Mouse (Mus musculus) CD8-positive naive resting alpha-beta T cell, adult 57 days (primary cell): ENCODE data around the gene Mrpl46. TPM values are rescaled to one million over a fixed set of nuclear protein-coding genes. Genes with fewer than 3 reads are reported as not detected.

Experiments used
- total RNA-seq: library from RNA; stranded (reverse); gene quantifications from one replicate; pipeline ENCODE4 v1.2.4, GENCODE M21; 2023

Gene Mrpl46
- total RNA-seq, result 22.7 TPM

DNA sequence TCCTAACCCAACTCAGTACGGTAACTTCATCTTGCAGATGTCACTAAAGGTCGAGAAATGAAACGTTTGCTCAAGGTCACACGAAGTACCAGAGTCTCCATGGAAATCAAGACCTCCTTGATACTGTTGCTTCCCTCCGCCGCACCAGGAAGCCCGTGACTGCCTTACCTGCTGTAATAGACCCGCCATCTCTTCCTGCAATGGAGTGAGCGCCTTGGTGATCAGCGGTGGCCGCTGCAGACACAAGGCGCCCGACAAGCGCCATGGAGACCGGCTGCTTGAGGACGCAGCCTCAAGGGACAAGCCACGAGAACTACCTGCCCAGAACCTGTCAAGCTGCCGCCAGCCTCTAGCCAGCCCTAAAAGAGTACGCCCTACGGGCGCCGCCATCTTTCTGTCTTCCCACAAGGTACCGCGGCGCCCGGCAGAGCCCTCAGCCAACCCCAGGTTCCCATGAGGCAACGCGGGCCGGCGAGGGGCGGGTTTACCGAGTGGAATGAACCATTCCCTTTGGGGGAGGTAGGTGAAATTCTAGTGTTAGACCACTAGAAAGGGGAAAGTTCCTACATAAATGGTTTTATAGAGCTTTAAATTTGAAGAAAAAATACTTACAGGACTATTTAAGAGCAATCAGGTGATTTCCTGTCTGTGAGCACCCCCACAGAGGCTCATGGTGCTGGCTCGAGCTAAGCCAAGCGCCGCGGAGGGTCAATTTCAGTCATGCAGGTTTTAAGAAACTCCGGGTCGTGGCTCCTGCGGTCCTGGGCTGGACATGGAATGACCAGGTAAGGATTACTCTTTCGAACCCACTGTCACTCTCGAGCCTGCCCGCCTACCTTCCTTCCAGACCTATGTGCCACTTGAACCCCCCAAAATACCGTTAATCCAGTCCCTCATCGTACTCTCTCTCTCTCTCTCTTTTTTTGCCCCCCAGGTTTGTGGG is at the start of gene Mrpl46, which contains the start of gene Mrps11:
Mrpl46 (minus strand) TSS at position 893 of the 943 bp plus-strand sequence.
Mrps11 (plus strand) TSS at position 481 of the 943 bp plus-strand sequence.

GRCm38 (mm10) chr7:78737614-78738210 is 45.6 kb downstream of the Mrpl46 start, which contains the start of gene Ntrk3:
TSS of gene Ntrk3 (minus strand) at chr7:78738012.

Other genes starting within 250 kb of the Mrpl46 start
- gene Ntrk3, start 45.5 kb downstream of the Mrpl46 start, total RNA-seq, result 23.0 TPM
- gene Mrps11, start 412 bp downstream of the Mrpl46 start, total RNA-seq, result 26.7 TPM
- 17.5 TPM for gene Det1, start 63.7 kb upstream of the Mrpl46 start, total RNA-seq
- 29.3 TPM for gene Aen, start 112.3 kb upstream of the Mrpl46 start, total RNA-seq
- 14.1 TPM for gene Isg20, start 129.9 kb upstream of the Mrpl46 start, total RNA-seq